Mouse (Mus musculus): ENCODE measurements at regions not wholly inside any gene's neighbourhood (a gene's known extent, or its start where the extent isn't known, plus 50 kb on each side); places are given as distances from the start of the nearest gene placed in this dataset.

GRCm38 (mm10) chr14:66475026-66475425 lies 466.0 kb upstream of the Gulo start:
- H3K4me1 ChIP-seq (replicated peaks), result no peaks in the 10 kb centered on the region
- 57% methylated on average over 1 of the region's 1 CpGs for WGBS
- no peak overlapping the region for H3K4me2 ChIP-seq (replicated peaks)

GRCm38 (mm10) chr14:66473251-66473550 lies 464.2 kb upstream of the Gulo start:
- no peaks in the 10 kb centered on the region for H3K27me3 ChIP-seq (replicated peaks)
- ATAC-seq, result no peak
- H3K9me3 ChIP-seq, result no peaks in the 10 kb centered on the region
- WGBS, result 7% methylated on average over 1 of the region's 1 CpGs
- H3K4me3 ChIP-seq (replicated peaks), result no peak overlapping the region
- H3K27ac ChIP-seq, result no peak overlapping the region
- H3K4me2 ChIP-seq (replicated peaks), result no peak overlapping the region
- H3K4me1 ChIP-seq (replicated peaks), result no peaks in the 10 kb centered on the region
- no peak overlapping the region for H3K9ac ChIP-seq
- H3K36me3 ChIP-seq, result no peaks in the 10 kb centered on the region

More at GRCm38 (mm10) chr14:66475026-66475425, 466.0 kb upstream of the Gulo start:
- Histone ChIP-seq H3K4me3 (replicated peaks) (no peak overlapping the region), H3K27me3 (replicated peaks) (no peaks in the 10 kb centered on the region), H3K27ac (no peak overlapping the region), H3K9me3 (no peaks in the 10 kb centered on the region), H3K9ac (no peak overlapping the region), H3K36me3 (no peaks in the 10 kb centered on the region)
- no peak for ATAC-seq

- Histone ChIP-seq H3K27ac (no peak overlapping the region), H3K27me3 (replicated peaks) (no peaks in the 10 kb centered on the region), H3K36me3 (no peaks in the 10 kb centered on the region), H3K9me3 (no peaks in the 10 kb centered on the region), H3K9ac (no peak overlapping the region), H3K4me3 (replicated peaks) (no peak overlapping the region), H3K4me2 (replicated peaks) (no peak overlapping the region), H3K4me1 (replicated peaks) (no peaks in the 10 kb centered on the region)
- ATAC-seq, result no peak
- 38% methylated on average over 5 of the region's 5 CpGs for WGBS
Measured at GRCm38 (mm10) chr14:66472537-66473250, 463.7 kb upstream of the Gulo start.

GRCm38 (mm10) chr14:66462081-66462480 lies 453.1 kb upstream of the Gulo start:
- Histone ChIP-seq H3K9ac (no peak overlapping the region), H3K4me1 (replicated peaks) (no peaks in the 10 kb centered on the region), H3K27me3 (replicated peaks) (no peaks in the 10 kb centered on the region), H3K4me3 (replicated peaks) (no peak overlapping the region), H3K4me2 (replicated peaks) (no peak overlapping the region), H3K36me3 (no peaks in the 10 kb centered on the region), H3K9me3 (no peaks in the 10 kb centered on the region), H3K27ac (no peak overlapping the region)
- 88% methylated on average over 5 of the region's 5 CpGs for WGBS
- no peak for ATAC-seq

- Histone ChIP-seq H3K36me3 (no peaks in the 10 kb centered on the region), H3K9ac (no peak overlapping the region), H3K4me1 (replicated peaks) (no peaks in the 10 kb centered on the region), H3K4me2 (replicated peaks) (no peak overlapping the region), H3K4me3 (replicated peaks) (no peak overlapping the region), H3K27ac (no peak overlapping the region), H3K9me3 (no peaks in the 10 kb centered on the region), H3K27me3 (replicated peaks) (no peaks in the 10 kb centered on the region)
- WGBS, result 75% methylated on average over 3 of the region's 3 CpGs
- no peak for ATAC-seq
Measured at GRCm38 (mm10) chr14:66460795-66461194, 451.8 kb upstream of the Gulo start.

GRCm38 (mm10) chr14:66458696-66459095 lies 449.7 kb upstream of the Gulo start:
- H3K27ac ChIP-seq, result no peak overlapping the region
- H3K9me3 ChIP-seq, result no peaks in the 10 kb centered on the region
- H3K4me3 ChIP-seq (replicated peaks), result no peak overlapping the region
- ATAC-seq, result no peak
- no peaks in the 10 kb centered on the region for H3K4me1 ChIP-seq (replicated peaks)
- no peaks in the 10 kb centered on the region for H3K27me3 ChIP-seq (replicated peaks)
- 86% methylated on average over 4 of the region's 4 CpGs for WGBS
- no peaks in the 10 kb centered on the region for H3K36me3 ChIP-seq
- no peak overlapping the region for H3K9ac ChIP-seq
- H3K4me2 ChIP-seq (replicated peaks), result no peak overlapping the region

GRCm38 (mm10) chr14:66457300-66457699 lies 448.3 kb upstream of the Gulo start:
- Histone ChIP-seq H3K4me1 (replicated peaks) (no peaks in the 10 kb centered on the region), H3K36me3 (no peaks in the 10 kb centered on the region), H3K4me2 (replicated peaks) (no peak overlapping the region), H3K9me3 (no peaks in the 10 kb centered on the region), H3K9ac (no peak overlapping the region), H3K27me3 (replicated peaks) (no peaks in the 10 kb centered on the region), H3K4me3 (replicated peaks) (no peak overlapping the region), H3K27ac (no peak overlapping the region)
- no peak for ATAC-seq
- WGBS, result 83% methylated on average over 6 of the region's 6 CpGs

GRCm38 (mm10) chr14:66452828-66453227 lies 443.8 kb upstream of the Gulo start:
- Histone ChIP-seq H3K27me3 (replicated peaks) (no peaks in the 10 kb centered on the region), H3K9me3 (no peaks in the 10 kb centered on the region), H3K9ac (no peak overlapping the region), H3K4me1 (replicated peaks) (no peaks in the 10 kb centered on the region), H3K36me3 (no peaks in the 10 kb centered on the region), H3K4me2 (replicated peaks) (no peak overlapping the region), H3K4me3 (replicated peaks) (no peak overlapping the region), H3K27ac (no peak overlapping the region)
- 87% methylated on average over 3 of the region's 3 CpGs for WGBS
- no peak for ATAC-seq

GRCm38 (mm10) chr14:66450351-66450750 lies 441.3 kb upstream of the Gulo start:
- WGBS, result 52% methylated on average over 10 of the region's 10 CpGs
- Histone ChIP-seq H3K9me3 (no peaks in the 10 kb centered on the region), H3K27me3 (replicated peaks) (no peaks in the 10 kb centered on the region), H3K9ac (no peak overlapping the region), H3K4me3 (replicated peaks) (no peak overlapping the region), H3K27ac (no peak overlapping the region), H3K4me2 (replicated peaks) (no peak overlapping the region), H3K36me3 (no peaks in the 10 kb centered on the region), H3K4me1 (replicated peaks) (no peaks in the 10 kb centered on the region)
- no peak for ATAC-seq

- H3K4me3 ChIP-seq (replicated peaks), result no peak overlapping the region
- H3K4me1 ChIP-seq (replicated peaks), result no peaks in the 10 kb centered on the region
- no peak for ATAC-seq
- no peaks in the 10 kb centered on the region for H3K27me3 ChIP-seq (replicated peaks)
- H3K36me3 ChIP-seq, result no peaks in the 10 kb centered on the region
- WGBS, result 22% methylated on average over 1 of the region's 1 CpGs
- no peaks in the 10 kb centered on the region for H3K9me3 ChIP-seq
- no peak overlapping the region for H3K4me2 ChIP-seq (replicated peaks)
- no peak overlapping the region for H3K27ac ChIP-seq
- no peak overlapping the region for H3K9ac ChIP-seq
Measured at GRCm38 (mm10) chr14:66442576-66442975, 433.6 kb upstream of the Gulo start.

- H3K4me1 ChIP-seq (replicated peaks), result no peaks in the 10 kb centered on the region
- no peak overlapping the region for H3K4me2 ChIP-seq (replicated peaks)
- no peaks in the 10 kb centered on the region for H3K36me3 ChIP-seq
- no peak for ATAC-seq
- H3K27me3 ChIP-seq (replicated peaks), result no peaks in the 10 kb centered on the region
- WGBS, result 51% methylated on average over 4 of the region's 4 CpGs
- H3K9ac ChIP-seq, result no peak overlapping the region
- H3K9me3 ChIP-seq, result no peaks in the 10 kb centered on the region
- no peak overlapping the region for H3K4me3 ChIP-seq (replicated peaks)
- H3K27ac ChIP-seq, result no peak overlapping the region
Measured at GRCm38 (mm10) chr14:66441825-66442224, 432.8 kb upstream of the Gulo start.

GRCm38 (mm10) chr14:66438572-66438971 lies 429.6 kb upstream of the Gulo start:
- Histone ChIP-seq H3K4me1 (replicated peaks) (no peaks in the 10 kb centered on the region), H3K27me3 (replicated peaks) (no peaks in the 10 kb centered on the region), H3K9ac (no peak overlapping the region), H3K4me2 (replicated peaks) (no peak overlapping the region), H3K4me3 (replicated peaks) (no peak overlapping the region), H3K9me3 (no peaks in the 10 kb centered on the region), H3K27ac (no peak overlapping the region), H3K36me3 (no peaks in the 10 kb centered on the region)
- WGBS, result 86% methylated on average over 1 of the region's 1 CpGs
- no peak for ATAC-seq

GRCm38 (mm10) chr14:66438001-66438400 lies 429.0 kb upstream of the Gulo start:
- no peak overlapping the region for H3K4me3 ChIP-seq (replicated peaks)
- H3K4me2 ChIP-seq (replicated peaks), result no peak overlapping the region
- no peaks in the 10 kb centered on the region for H3K36me3 ChIP-seq
- ATAC-seq, result no peak
- 76% methylated on average over 1 of the region's 1 CpGs for WGBS
- H3K4me1 ChIP-seq (replicated peaks), result no peaks in the 10 kb centered on the region
- H3K27me3 ChIP-seq (replicated peaks), result no peaks in the 10 kb centered on the region
- H3K9me3 ChIP-seq, result no peaks in the 10 kb centered on the region
- H3K27ac ChIP-seq, result no peak overlapping the region
- H3K9ac ChIP-seq, result no peak overlapping the region

All from intestine, embryonic 15.5 days (tissue).